Mouse (Mus musculus): ENCODE data around the gene Pxk. TPM values are rescaled to one million over a fixed set of nuclear protein-coding genes. Genes with fewer than 3 reads are reported as not detected.
A peak's percentile ranks its signal among the peaks of the same experiment; 100 is the strongest.

Gene Pxk
- polyA plus RNA-seq, 1 experiment from 2014 or later, result 38.3 TPM

GRCm38 (mm10) chr14:8112036-8112435 lies 14.0 kb downstream of the Pxk start:
- Histone ChIP-seq H3K4me2 (ENCODE audit: low read depth, low read length) (no peak overlapping the region), H3K9me3 (replicated peaks; ENCODE audit: control insufficient read depth, low read length) (no peaks in the 10 kb centered on the region), H3K27me3 (ENCODE audit: control insufficient read depth, insufficient read depth, low read length) (no peaks in the 10 kb centered on the region), H3K27ac (ENCODE audit: low read length) (peak overlapping the region; percentile 43; the same call in 1 of the 2 replicates), H3K36me3 (ENCODE audit: control insufficient read depth, insufficient read depth) (no peaks in the 10 kb centered on the region), H3K4me3 (ENCODE audit: low read length) (no peak overlapping the region), H3K9ac (ENCODE audit: low read length) (no peak overlapping the region), H3K4me1 (ENCODE audit: control insufficient read depth, insufficient read depth, low read length) (peaks cover 8% of the 10 kb centered on the region; the same call in 1 of the 2 replicates)
- ATAC-seq (replicated peaks; ENCODE audit: extremely low read depth, insufficient read depth, low FRiP score), result no peak
- 64% methylated on average over 8 of the region's 8 CpGs for WGBS

DNA sequence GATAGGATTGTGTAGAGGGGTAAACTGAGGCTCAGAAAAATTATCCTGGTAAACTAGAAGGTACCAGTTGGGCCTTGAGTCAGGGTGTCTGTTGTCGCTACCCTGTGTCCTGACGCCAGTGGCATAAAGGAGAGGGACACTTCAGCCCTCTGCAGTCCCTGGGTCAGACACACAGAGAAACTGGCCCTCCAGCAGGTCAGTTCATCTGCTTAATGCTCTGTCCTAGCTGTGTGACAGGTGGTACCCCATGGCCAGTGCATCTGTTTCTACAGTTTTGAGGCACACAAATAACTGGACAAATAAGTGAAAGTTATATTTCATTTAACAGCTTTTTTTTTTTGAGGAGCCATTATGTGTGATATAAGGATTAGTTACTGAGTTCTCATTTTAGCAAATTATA lies 15.6 kb downstream of the Pxk start:
- 100% methylated on average over 2 of the region's 2 CpGs for WGBS
- no peak overlapping the region for H3K27ac ChIP-seq (ENCODE audit: low read length)

GRCm38 (mm10) chr14:8114306-8114705 lies 16.3 kb downstream of the Pxk start:
- Histone ChIP-seq H3K27ac (ENCODE audit: low read length) (no peak overlapping the region), H3K27me3 (ENCODE audit: control insufficient read depth, insufficient read depth, low read length) (no peaks in the 10 kb centered on the region), H3K9me3 (replicated peaks; ENCODE audit: control insufficient read depth, low read length) (no peaks in the 10 kb centered on the region), H3K9ac (ENCODE audit: low read length) (no peak overlapping the region), H3K4me3 (ENCODE audit: low read length) (no peak overlapping the region), H3K4me1 (ENCODE audit: control insufficient read depth, insufficient read depth, low read length) (peaks cover 8% of the 10 kb centered on the region; the same call in 1 of the 2 replicates), H3K36me3 (ENCODE audit: control insufficient read depth, insufficient read depth) (no peaks in the 10 kb centered on the region), H3K4me2 (ENCODE audit: low read depth, low read length) (no peak overlapping the region)
- WGBS, result 59% methylated on average over 3 of the region's 3 CpGs
- ATAC-seq (replicated peaks; ENCODE audit: extremely low read depth, insufficient read depth, low FRiP score), result no peak

More for the DNA sequence above, 15.6 kb downstream of the Pxk start:
- Histone ChIP-seq H3K36me3 (ENCODE audit: control insufficient read depth, insufficient read depth) (no peaks in the 10 kb centered on the region), H3K4me1 (ENCODE audit: control insufficient read depth, insufficient read depth, low read length) (peaks cover 8% of the 10 kb centered on the region; the same call in 1 of the 2 replicates), H3K4me2 (ENCODE audit: low read depth, low read length) (no peak overlapping the region), H3K9me3 (replicated peaks; ENCODE audit: control insufficient read depth, low read length) (no peaks in the 10 kb centered on the region), H3K4me3 (ENCODE audit: low read length) (no peak overlapping the region), H3K27me3 (ENCODE audit: control insufficient read depth, insufficient read depth, low read length) (no peaks in the 10 kb centered on the region), H3K9ac (ENCODE audit: low read length) (no peak overlapping the region)
- no peak for ATAC-seq (replicated peaks; ENCODE audit: extremely low read depth, insufficient read depth, low FRiP score)

GRCm38 (mm10) chr14:8114756-8115155 lies 16.7 kb downstream of the Pxk start:
- no peaks in the 10 kb centered on the region for H3K9me3 ChIP-seq (replicated peaks; ENCODE audit: control insufficient read depth, low read length)
- H3K9ac ChIP-seq (ENCODE audit: low read length), result no peak overlapping the region
- no peak overlapping the region for H3K4me2 ChIP-seq (ENCODE audit: low read depth, low read length)
- H3K4me1 ChIP-seq (ENCODE audit: control insufficient read depth, insufficient read depth, low read length), result peaks cover 8% of the 10 kb centered on the region; the same call in 1 of the 2 replicates
- WGBS, result 66% methylated on average over 1 of the region's 1 CpGs
- H3K36me3 ChIP-seq (ENCODE audit: control insufficient read depth, insufficient read depth), result no peaks in the 10 kb centered on the region
- no peaks in the 10 kb centered on the region for H3K27me3 ChIP-seq (ENCODE audit: control insufficient read depth, insufficient read depth, low read length)
- no peak overlapping the region for H3K27ac ChIP-seq (ENCODE audit: low read length)
- ATAC-seq (replicated peaks; ENCODE audit: extremely low read depth, insufficient read depth, low FRiP score), result no peak
- no peak overlapping the region for H3K4me3 ChIP-seq (ENCODE audit: low read length)

GRCm38 (mm10) chr14:8115772-8116171 lies 17.8 kb downstream of the Pxk start:
- no peak for ATAC-seq (replicated peaks; ENCODE audit: extremely low read depth, insufficient read depth, low FRiP score)
- Histone ChIP-seq H3K9ac (ENCODE audit: low read length) (no peak overlapping the region), H3K4me1 (ENCODE audit: control insufficient read depth, insufficient read depth, low read length) (peaks cover 8% of the 10 kb centered on the region; the same call in 1 of the 2 replicates), H3K27me3 (ENCODE audit: control insufficient read depth, insufficient read depth, low read length) (no peaks in the 10 kb centered on the region), H3K4me2 (ENCODE audit: low read depth, low read length) (no peak overlapping the region), H3K36me3 (ENCODE audit: control insufficient read depth, insufficient read depth) (peaks cover 3% of the 10 kb centered on the region; the same call in 1 of the 2 replicates), H3K4me3 (ENCODE audit: low read length) (no peak overlapping the region), H3K27ac (ENCODE audit: low read length) (no peak overlapping the region), H3K9me3 (replicated peaks; ENCODE audit: control insufficient read depth, low read length) (no peaks in the 10 kb centered on the region)
- 73% methylated on average over 4 of the region's 4 CpGs for WGBS

DNA sequence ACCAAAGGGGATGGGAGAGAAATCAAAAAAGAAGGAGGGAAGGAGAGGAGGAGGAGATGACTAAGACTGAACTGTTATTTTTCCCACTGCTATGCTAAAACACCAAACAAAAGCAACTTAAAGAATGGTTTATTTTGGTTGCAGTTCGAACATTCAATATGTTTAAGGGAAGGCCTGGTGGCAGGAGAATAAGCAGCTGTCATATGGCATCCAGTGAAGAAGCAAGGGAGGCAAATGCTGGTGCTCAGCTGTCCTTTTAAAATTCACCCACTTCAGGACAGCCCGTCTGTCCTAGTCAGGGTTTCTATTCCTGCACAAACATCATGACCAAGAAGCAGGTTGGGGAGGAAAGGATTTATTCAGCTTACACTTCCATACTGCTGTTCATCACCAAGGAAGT lies 19.4 kb downstream of the Pxk start:
- no peak overlapping the region for H3K9ac ChIP-seq (ENCODE audit: low read length)
- peaks cover 9% of the 10 kb centered on the region; the same call in 1 of the 2 replicates for H3K36me3 ChIP-seq (ENCODE audit: control insufficient read depth, insufficient read depth)
- 86% methylated on average over 2 of the region's 2 CpGs for WGBS
- ATAC-seq (replicated peaks; ENCODE audit: extremely low read depth, insufficient read depth, low FRiP score), result no peak
- no peak overlapping the region for H3K4me2 ChIP-seq (ENCODE audit: low read depth, low read length)
- H3K27ac ChIP-seq (ENCODE audit: low read length), result no peak overlapping the region
- H3K4me3 ChIP-seq (ENCODE audit: low read length), result no peak overlapping the region
- no peaks in the 10 kb centered on the region for H3K4me1 ChIP-seq (ENCODE audit: control insufficient read depth, insufficient read depth, low read length)
- no peaks in the 10 kb centered on the region for H3K27me3 ChIP-seq (ENCODE audit: control insufficient read depth, insufficient read depth, low read length)
- no peaks in the 10 kb centered on the region for H3K9me3 ChIP-seq (replicated peaks; ENCODE audit: control insufficient read depth, low read length)

DNA sequence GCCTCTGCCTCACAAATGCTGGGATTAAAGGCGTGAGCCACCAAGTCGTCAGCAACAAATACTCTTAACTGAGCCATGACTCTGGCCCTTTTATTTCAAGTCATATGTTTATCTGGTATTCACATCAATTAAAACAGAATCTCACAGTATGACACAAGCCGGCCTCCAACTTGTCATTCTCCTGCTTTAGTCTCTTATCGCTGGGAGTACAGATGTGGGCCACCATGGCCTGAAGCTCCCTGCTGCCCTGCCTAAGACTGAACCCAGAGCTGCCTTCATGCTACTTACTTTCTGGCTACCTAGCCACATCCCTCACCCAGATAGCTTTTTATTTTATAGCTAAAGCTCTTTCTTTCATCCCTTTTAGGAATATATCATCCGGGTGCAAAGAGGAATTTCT lies 21.4 kb downstream of the Pxk start:
- no peak overlapping the region for H3K9ac ChIP-seq (ENCODE audit: low read length)
- no peak overlapping the region for H3K4me3 ChIP-seq (ENCODE audit: low read length)
- no peak overlapping the region for H3K27ac ChIP-seq (ENCODE audit: low read length)
- no peaks in the 10 kb centered on the region for H3K9me3 ChIP-seq (replicated peaks; ENCODE audit: control insufficient read depth, low read length)
- peaks cover 20% of the 10 kb centered on the region for H3K36me3 ChIP-seq (ENCODE audit: control insufficient read depth, insufficient read depth)
- no peaks in the 10 kb centered on the region for H3K27me3 ChIP-seq (ENCODE audit: control insufficient read depth, insufficient read depth, low read length)
- peaks cover 4% of the 10 kb centered on the region; the same call in 1 of the 2 replicates for H3K4me1 ChIP-seq (ENCODE audit: control insufficient read depth, insufficient read depth, low read length)
- H3K4me2 ChIP-seq (ENCODE audit: low read depth, low read length), result no peak overlapping the region
- WGBS, result 88% methylated on average over 5 of the region's 5 CpGs
- ATAC-seq (replicated peaks; ENCODE audit: extremely low read depth, insufficient read depth, low FRiP score), result no peak

- 74% methylated on average over 3 of the region's 3 CpGs for WGBS
- Histone ChIP-seq H3K4me3 (ENCODE audit: low read length) (no peak overlapping the region), H3K36me3 (ENCODE audit: control insufficient read depth, insufficient read depth) (peaks cover 20% of the 10 kb centered on the region), H3K9ac (ENCODE audit: low read length) (no peak overlapping the region), H3K4me1 (ENCODE audit: control insufficient read depth, insufficient read depth, low read length) (peaks cover 4% of the 10 kb centered on the region; the same call in 1 of the 2 replicates), H3K27ac (ENCODE audit: low read length) (no peak overlapping the region), H3K4me2 (ENCODE audit: low read depth, low read length) (no peak overlapping the region), H3K27me3 (ENCODE audit: control insufficient read depth, insufficient read depth, low read length) (no peaks in the 10 kb centered on the region), H3K9me3 (replicated peaks; ENCODE audit: control insufficient read depth, low read length) (no peaks in the 10 kb centered on the region)
- no peak for ATAC-seq (replicated peaks; ENCODE audit: extremely low read depth, insufficient read depth, low FRiP score)
Measured at GRCm38 (mm10) chr14:8119904-8120303, 21.9 kb downstream of the Pxk start.

DNA sequence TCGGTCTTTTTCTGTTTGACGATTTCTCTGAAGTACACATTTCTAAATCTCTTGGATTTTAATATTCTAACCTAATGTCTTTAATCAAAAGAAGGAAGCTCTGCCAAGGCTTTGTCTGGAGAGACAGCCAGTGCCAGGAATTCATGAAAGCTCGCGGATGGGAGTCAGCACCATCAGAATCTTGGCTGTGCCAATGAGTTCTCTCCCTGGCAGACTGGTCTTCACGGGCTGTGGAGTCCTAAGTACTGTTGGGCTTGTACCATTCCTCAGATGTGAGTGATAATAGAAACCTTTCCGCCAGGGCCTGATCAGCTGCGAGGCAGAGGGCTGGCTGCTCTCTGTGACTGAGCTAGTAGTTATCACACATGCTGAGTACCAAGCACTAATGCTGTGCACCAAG lies 25.1 kb downstream of the Pxk start:
- no peak for ATAC-seq (replicated peaks; ENCODE audit: extremely low read depth, insufficient read depth, low FRiP score)
- Histone ChIP-seq H3K27ac (ENCODE audit: low read length) (no peak overlapping the region), H3K36me3 (ENCODE audit: control insufficient read depth, insufficient read depth) (peaks cover 20% of the 10 kb centered on the region), H3K9ac (ENCODE audit: low read length) (no peak overlapping the region), H3K4me1 (ENCODE audit: control insufficient read depth, insufficient read depth, low read length) (peaks cover 4% of the 10 kb centered on the region; the same call in 1 of the 2 replicates), H3K4me2 (ENCODE audit: low read depth, low read length) (no peak overlapping the region), H3K9me3 (replicated peaks; ENCODE audit: control insufficient read depth, low read length) (no peaks in the 10 kb centered on the region), H3K27me3 (ENCODE audit: control insufficient read depth, insufficient read depth, low read length) (no peaks in the 10 kb centered on the region), H3K4me3 (ENCODE audit: low read length) (no peak overlapping the region)
- 82% methylated on average over 7 of the region's 7 CpGs for WGBS
